In the genomic region with DNA sequence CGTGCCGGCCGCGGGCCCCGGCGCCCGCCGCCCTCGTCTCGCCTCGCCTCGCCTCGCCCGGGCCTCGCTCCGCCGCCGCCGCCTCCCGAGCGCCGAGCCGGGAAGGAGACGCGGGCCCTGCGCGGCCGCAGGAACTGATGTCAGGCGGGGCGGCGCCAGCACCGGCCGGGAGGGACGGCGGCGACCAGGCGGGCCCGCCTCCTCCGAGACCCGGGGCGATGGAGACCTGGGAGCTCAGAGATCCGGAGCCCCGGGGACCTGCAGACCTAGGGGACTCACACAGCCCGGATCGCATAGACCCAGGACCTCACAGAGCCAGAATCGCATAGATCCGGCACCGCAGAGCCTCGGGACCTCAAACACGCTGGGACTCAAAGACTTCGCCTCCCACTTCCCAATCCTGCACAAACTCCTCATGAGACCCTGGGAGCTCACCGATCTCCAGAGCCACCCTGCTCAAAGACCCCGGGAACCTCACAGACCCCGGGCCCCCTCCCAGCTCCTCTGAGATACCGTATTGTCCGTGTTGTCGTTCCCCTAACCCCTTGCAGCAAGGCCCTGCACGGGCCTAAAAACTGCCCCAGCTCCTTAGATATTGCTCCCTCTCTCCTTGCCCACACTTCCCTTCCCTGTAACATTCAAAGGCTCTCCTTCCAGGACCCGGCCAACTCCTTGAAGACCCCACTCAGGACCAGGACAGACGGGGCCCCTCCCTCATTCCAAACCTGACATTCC, we compare ENCODE assay signal across 8 mouse cellular contexts. TPM values are rescaled to one million over a fixed set of nuclear protein-coding genes. Genes with fewer than 3 reads are reported as not detected.
DNase-seq lines count a peak whose midpoint lies in the region; ATAC-seq and TF ChIP-seq lines count a peak whose summit lies in the region.

No protein-coding gene starts in this region.

- 1% methylated on average over 42 of the region's 60 CpGs for WGBS in hindbrain, embryonic 13.5 days

- DNase-seq in Patski (ENCODE audit: low read depth, low spot score): no peak
- DNase-seq in cerebellum, adult 9-10 months: peak; percentile 69
- DNase-seq in left cerebral cortex, adult 2 months (ENCODE audit: extremely low spot score in 1 of 2, low spot score in 2 of 2): peak; percentile 76 to 80
- DNase-seq in right cerebral cortex, adult 2 months (ENCODE audit: low spot score in 2 of 2): peak; percentile 53 to 68
- DNase-seq in urinary bladder, postnatal 36 days (ENCODE audit: low spot score in 2 of 2): peak; percentile 73 to 75

- peak; percentile 89 for ATAC-seq in Patski
- ATAC-seq in frontal cortex, adult (ENCODE audit: low TSS enrichment): peak; percentile 94
- ATAC-seq in hindbrain, embryonic 13.5 days (ENCODE audit: low FRiP score): peak; percentile 78
- peak; percentile 95 for ATAC-seq in megakaryocyte, adult 5-6 weeks (ENCODE audit: poor library complexity, severe bottlenecking)

- H3K27ac ChIP-seq in hindbrain, embryonic 13.5 days: peak overlapping the region; percentile 86
- peak overlapping the region; percentile 94 for H3K27ac ChIP-seq in left cerebral cortex, adult 2 months

- in situ Hi-C loops in Patski (cut with MboI; ENCODE audit: low pct_unique_long_range_greater_than_20kb): no loop called here

- peak overlapping the region; percentile 85 for H3K4me2 ChIP-seq in hindbrain, embryonic 13.5 days

- H3K4me3 ChIP-seq in hindbrain, embryonic 13.5 days: peak overlapping the region; percentile 81
- peak overlapping the region; percentile 76 for H3K4me3 ChIP-seq in left cerebral cortex, adult 2 months

- no peak for TF ChIP-seq CTCF in Patski (IDR thresholded peaks at IDR 0.05)
- no peak for TF ChIP-seq CTCF in left cerebral cortex, adult 2 months (IDR thresholded peaks at IDR 0.05)

- peak overlapping the region; percentile 93 for H3K9ac ChIP-seq in hindbrain, embryonic 13.5 days

- peaks cover 17% of the 10 kb centered on the region for H3K36me3 ChIP-seq in hindbrain, embryonic 13.5 days

- peaks cover 19% of the 10 kb centered on the region for H3K4me1 ChIP-seq in hindbrain, embryonic 13.5 days (replicated peaks)

- intact Hi-C loops in left cerebral cortex, adult 2 months (cut with DNase I): loop anchor here (1.0 kb wide), 1 partner anchor 58 kb away; no protein-coding TSS in a partner anchor

- no peaks in the 10 kb centered on the region for H3K27me3 ChIP-seq in Patski
- no peaks in the 10 kb centered on the region for H3K27me3 ChIP-seq in hindbrain, embryonic 13.5 days

- CTCF ChIA-PET in Patski (lab: Charles Lee): no interaction called here

- POLR2A ChIA-PET in Patski (lab: Charles Lee): interaction anchor here (1.3 kb wide), 1 partner anchor 22 kb away, joined by 3 read pairs; no protein-coding TSS in a partner anchor

- no peaks in the 10 kb centered on the region for H3K9me3 ChIP-seq in hindbrain, embryonic 13.5 days

RNA-seq across cellular contexts. Expression of a gene that starts 0.5 kb away (rescaled TPM):
- polyA plus RNA-seq in Patski (2021): 37.0 TPM
- 6.9 and 8.2 TPM in 2 replicates for polyA plus RNA-seq in hindbrain, embryonic 13.5 days (2015; fragmentation: Nextera tagmentation; extraction: Ambion mirVana)
- 10 to 100 TPM; 90.1 to 94.2 TPM for total RNA-seq in left cerebral cortex, adult 2 months (2021)
- 11.1 and 14.9 TPM in 2 replicates for total RNA-seq in megakaryocyte, adult 5-6 weeks (2015)
- 10.4 and 11.1 TPM in 2 replicates for total RNA-seq in megakaryocyte, adult 5-6 weeks (2017)

RNA-seq across cellular contexts. Expression of a gene that starts 21.2 kb away (rescaled TPM):
- 4.7 TPM for polyA plus RNA-seq in Patski (2021)
- 0.44 and 2.8 TPM in 2 replicates for polyA plus RNA-seq in hindbrain, embryonic 13.5 days (2015; fragmentation: Nextera tagmentation; extraction: Ambion mirVana)
- 1 to 10 TPM; 1.1 to 1.2 TPM for total RNA-seq in left cerebral cortex, adult 2 months (2021)
- total RNA-seq in megakaryocyte, adult 5-6 weeks (2015): 26.8 and 33.7 TPM in 2 replicates
- 9.5 and 16.2 TPM in 2 replicates for total RNA-seq in megakaryocyte, adult 5-6 weeks (2017)

RNA-seq across cellular contexts. Expression of a gene that starts 40.6 kb away (rescaled TPM):
- 0.15 TPM for polyA plus RNA-seq in Patski (2021)
- 0.26 TPM in 1 of 2 replicates, not detected in the other for polyA plus RNA-seq in hindbrain, embryonic 13.5 days (2015; fragmentation: Nextera tagmentation; extraction: Ambion mirVana)
- total RNA-seq in left cerebral cortex, adult 2 months (2021): 1 to 10 TPM; 3.2 TPM
- not detected in 2 replicates for total RNA-seq in megakaryocyte, adult 5-6 weeks (2015)
- not detected in 2 replicates for total RNA-seq in megakaryocyte, adult 5-6 weeks (2017)

RNA-seq across cellular contexts. Expression of a gene that starts 45.7 kb away (rescaled TPM):
- polyA plus RNA-seq in Patski (2021): 0.05 TPM
- 0.25 and 0.43 TPM in 2 replicates for polyA plus RNA-seq in hindbrain, embryonic 13.5 days (2015; fragmentation: Nextera tagmentation; extraction: Ambion mirVana)
- 1 to 10 TPM in 1 of 2 experiments, under 1 TPM in 1; 0.30 to 1.1 TPM for total RNA-seq in left cerebral cortex, adult 2 months (2021)
- total RNA-seq in megakaryocyte, adult 5-6 weeks (2015): 0.16 TPM in 1 of 2 replicates, not detected in the other
- total RNA-seq in megakaryocyte, adult 5-6 weeks (2017): 0.26 TPM in 1 of 2 replicates, not detected in the other

RNA-seq across cellular contexts. Expression of a gene that starts 58.3 kb away (rescaled TPM):
- 90.1 TPM for polyA plus RNA-seq in Patski (2021)
- polyA plus RNA-seq in hindbrain, embryonic 13.5 days (2015; fragmentation: Nextera tagmentation; extraction: Ambion mirVana): 41.0 and 43.3 TPM in 2 replicates
- 1 to 10 TPM in 1 of 2 experiments, under 1 TPM in 1; 0.75 to 1.1 TPM for total RNA-seq in left cerebral cortex, adult 2 months (2021)
- not detected in 2 replicates for total RNA-seq in megakaryocyte, adult 5-6 weeks (2015)
- not detected in 2 replicates for total RNA-seq in megakaryocyte, adult 5-6 weeks (2017)

Comparison
In these comparisons a context has a peak if more than half of its experiments do, and no peak if none do; other contexts are left out.
1. RNA of a gene that starts 0.5 kb away (total RNA-seq): 90.1 to 94.2 TPM in left cerebral cortex, adult 2 months; 10.4 to 14.9 TPM in megakaryocyte, adult 5-6 weeks; every median in the first group is over 4 times any median in the second.
2. RNA of a gene that starts 21.2 kb away (total RNA-seq): 9.5 to 33.7 TPM in megakaryocyte, adult 5-6 weeks; 1.1 to 1.2 TPM in left cerebral cortex, adult 2 months; every median in the first group is over 4 times any median in the second.
3. RNA of a gene that starts 40.6 kb away (total RNA-seq): 3.2 TPM in left cerebral cortex, adult 2 months; not detected in megakaryocyte, adult 5-6 weeks; every median in the first group is over 4 times any median in the second.
4. Peak in every context shown above with its lines, with median percentiles within 50 percentile points of each other: ATAC-seq.